Mouse (Mus musculus) WW6 (cell line): ENCODE data around the gene Prkab2.

Experiments used
- DNase-seq: peaks from one replicate; pipeline ENCODE4 v3.0.0-alpha.2; 2013; ENCODE audit warnings: low read depth, low spot score

Prkab2 gene

DNA sequence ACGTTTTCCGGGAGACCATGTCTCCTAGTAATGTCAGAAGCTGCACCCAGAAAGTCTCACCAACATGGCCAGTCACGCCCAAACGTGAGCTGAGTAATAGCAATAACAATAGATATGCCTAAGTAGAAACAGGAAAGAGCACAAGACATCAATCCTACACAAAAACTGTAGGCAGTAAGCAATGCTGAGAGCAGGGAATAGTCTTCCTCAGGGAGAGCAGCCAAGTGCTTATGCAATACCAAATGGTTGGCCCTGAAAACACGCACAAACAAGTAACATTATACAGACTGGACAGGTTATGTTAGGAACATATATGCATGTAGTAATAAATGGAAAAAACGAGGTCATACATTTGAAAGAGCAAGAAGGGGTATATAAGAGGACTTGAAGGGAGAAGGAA is 8.5 kb upstream of the Prkab2 start:
- DNase-seq = no peak

DNA sequence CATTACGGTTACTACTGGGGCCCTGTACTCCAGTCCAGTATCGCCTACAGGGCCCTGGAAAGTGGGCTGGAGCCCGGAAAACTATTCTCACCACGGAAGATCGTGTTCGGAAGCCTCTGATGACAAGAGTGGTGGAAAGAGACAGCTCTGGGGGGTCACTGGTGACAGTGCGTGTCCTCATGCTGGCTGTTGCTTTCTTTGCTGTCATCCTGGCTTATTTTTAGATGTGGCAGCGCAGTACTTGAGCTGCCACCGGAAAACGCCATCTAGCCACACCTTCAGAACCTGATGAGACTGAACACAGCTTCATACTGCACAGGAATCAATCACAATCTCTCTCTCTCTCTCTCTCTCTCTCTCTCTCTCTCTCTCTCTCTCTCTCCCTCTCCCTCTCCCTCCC is 6.4 kb upstream of the Prkab2 start:
- DNase-seq = no peak

DNA sequence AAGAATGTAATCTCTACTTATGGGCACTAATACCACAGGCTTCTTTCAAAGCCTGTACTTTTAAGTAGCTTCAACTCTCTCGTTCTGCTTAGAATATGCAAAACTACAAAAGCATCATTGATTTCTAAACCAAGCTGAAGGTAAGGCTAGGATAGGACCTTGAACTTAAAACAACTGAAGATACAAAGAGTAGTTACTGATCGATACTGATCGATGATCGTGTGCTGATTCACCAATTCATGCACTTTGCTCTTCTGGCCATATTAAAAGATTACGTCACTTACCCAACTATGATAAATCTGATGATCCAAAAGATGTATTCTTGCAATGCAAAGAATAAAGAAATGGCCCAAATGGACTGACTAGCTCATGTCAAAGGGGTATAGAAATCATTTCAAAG is 4.2 kb upstream of the Prkab2 start:
- no peak for DNase-seq

DNA sequence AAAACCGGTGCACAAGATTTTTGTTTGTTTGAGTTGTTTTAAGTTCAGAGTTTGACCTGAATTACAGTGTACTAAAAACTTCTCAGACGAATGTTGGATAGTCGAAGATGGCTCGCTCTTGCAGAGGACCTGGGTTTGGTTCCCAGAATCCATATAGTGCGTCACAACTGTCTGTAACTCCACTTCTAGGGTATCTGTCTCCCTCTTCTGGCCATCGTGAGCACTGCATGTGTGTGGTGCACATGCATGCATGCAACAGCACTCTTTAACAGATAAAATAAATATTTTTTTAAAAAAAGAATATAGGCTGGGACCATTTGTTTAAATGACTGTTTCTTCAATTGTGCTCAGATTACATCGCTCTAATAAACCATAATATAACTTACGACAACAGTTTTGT is 3.1 kb upstream of the Prkab2 start:
- peak; percentile 26 for DNase-seq

DNA sequence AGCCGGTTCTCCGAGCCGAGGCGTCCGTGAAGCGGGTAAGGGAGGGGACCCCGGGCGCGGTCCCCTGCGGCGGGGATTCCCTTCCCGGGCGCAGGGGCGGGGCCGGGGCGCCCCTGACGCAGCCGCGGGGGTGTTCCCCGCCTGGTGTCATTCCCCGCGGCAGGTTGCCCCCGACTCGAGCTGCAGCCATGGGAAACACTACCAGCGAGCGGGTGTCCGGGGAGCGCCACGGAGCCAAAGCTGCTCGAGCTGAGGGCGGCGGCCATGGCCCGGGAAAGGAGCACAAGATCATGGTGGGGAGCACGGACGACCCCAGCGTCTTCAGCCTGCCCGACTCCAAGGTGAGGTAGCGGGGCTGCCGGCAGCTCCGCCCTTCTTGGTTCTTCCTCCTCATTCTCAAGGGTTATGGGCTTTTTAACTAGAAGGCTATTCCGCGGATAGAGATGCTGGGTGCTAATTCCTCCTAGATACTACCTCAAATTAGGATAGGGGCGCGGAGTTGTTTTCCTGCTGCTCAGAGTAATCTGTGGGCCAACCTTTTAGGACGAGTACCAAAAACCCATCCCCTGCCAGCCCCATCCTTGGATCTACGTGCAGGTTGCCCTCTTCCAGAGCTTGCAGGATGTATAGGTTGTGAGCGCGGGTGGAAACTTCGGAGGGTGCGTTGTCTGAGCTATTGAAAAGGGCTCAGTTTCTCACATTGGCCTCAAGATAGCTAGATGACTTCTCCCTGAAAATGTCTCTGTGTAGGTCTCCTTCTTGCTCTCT is 617 bp downstream of the Prkab2 start:
- DNase-seq = peak; percentile 18

DNA sequence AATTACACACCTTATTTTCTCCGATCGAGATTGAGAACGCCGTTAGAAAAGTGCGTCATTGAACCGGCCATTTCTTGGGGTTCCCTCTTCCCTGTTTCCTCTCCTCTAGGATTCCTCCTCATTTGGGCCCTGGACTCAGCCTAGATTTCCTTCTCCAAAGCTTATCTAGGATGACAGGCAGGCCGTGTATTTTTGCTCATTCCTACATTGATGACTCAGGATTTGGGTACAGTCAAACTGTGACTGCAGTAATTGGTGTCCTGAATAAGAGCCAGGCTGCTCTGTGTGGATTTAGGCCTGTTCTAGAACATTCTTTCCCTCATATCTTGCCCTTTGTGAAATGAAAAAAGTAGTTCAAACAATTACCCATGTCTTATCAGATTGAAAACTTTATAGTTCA is 1.8 kb downstream of the Prkab2 start:
- no peak for DNase-seq

DNA sequence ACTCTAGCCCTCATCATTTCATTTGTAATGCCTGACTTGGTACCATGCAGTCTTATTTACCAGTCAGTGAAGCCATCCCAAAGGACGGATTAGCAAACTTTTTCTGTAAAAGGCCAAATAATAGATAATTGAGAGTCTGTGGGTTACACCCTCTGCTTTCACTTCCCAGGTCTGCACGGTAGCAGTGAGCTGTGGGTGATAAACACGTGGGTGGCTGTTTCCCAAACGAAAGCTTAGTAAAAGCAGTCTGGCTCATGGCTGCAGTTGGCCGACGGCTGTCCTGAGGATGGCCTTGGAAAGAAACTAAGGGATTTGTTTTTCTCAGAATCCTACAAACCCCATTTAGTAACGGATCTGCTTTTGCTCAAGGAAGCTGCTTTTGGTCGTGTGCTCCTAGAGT is 3.2 kb downstream of the Prkab2 start:
- no peak for DNase-seq

DNA sequence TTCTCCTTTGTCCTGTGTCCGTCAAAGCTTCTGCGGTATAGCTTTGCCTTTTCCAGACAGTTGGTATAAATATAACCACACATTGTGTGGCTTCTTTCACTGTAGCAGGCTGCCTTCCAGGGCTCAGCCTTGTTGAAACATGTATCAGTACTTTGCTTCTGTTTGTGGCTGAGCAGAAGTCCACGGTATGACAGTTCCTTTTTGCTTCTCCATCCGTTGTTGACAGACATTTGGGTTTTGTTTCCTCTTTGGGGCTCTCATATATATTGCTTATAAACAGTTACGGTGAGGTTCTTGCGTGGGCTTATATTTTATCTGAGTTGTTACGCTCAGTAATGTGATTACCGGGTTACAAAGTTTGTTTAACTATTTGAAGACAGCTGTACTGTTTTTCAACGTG is 7.5 kb downstream of the Prkab2 start:
- DNase-seq = no peak

DNA sequence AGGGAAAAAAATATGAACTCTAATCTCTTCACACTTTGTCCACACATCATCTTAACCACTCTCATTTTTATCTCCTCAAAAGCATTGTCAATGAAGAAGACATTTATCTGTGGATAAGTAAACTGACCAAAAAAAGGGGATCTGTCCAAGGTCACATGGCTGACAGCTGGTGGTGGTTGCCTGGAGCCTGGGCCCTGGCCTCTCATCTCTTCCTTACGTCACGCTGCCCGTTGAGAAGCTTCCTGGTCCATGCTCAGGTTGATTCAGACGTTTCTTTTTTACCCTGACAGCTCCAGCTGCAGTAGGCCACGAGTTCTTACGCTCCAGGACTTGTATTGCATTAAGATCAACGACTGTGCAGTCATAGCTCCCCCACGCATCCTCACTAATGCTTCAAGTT is 8.2 kb downstream of the Prkab2 start:
- DNase-seq = no peak

DNA sequence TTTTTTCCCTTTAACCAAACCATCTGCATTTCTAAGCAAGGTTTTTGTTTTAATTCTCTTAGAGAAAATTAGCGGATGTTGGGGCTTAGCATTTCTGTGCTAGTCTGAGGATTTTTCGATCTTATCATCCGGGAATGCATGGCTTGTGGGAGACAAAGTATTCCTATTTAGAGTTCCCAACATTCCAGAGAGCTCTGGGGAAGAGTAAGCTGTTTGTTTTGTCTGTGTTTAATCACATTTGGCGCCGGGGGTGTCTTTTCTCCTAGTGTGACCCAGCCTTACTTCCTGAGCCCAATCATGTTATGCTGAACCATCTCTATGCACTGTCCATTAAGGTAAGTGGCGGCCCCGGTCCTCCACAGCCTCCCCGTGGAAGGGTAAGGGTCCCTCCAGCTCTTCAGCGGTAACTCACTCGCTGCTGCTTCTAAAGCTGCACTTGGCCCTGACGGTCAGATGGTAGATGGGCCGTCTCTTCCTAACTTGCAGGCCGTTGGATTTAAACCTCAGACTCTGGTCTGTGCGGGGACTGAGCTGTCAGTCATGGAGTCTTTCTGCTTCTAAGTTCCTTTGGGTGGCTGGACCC is 9.2 kb downstream of the Prkab2 start:
- no peak for DNase-seq

DNA sequence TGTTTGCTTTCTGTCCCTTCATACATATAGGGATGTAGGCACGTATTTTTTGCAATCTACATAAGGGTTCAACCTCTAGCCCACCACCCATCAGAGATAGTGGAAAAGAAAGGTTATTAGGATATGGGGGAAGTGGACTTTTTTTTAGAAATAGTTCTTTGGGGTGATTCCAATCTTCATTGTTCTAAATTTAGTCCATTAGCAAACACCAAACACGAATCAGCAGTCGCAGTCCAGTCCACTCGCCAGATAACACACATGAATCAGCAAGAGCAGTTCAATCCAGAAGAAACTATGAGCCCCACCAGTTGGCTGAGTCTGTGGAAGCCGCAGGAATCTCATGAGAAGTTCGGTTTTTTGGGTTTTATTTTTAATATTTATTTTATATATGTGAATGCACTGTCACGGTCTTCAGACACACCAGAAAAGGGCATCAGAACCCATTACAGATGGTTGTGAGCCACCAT is 16.7 kb downstream of the Prkab2 start, which contains the start of gene Gm17651:
Gm17651 (minus strand) TSS at position 51 of the 467 bp plus-strand sequence.
- no peak for DNase-seq

DNA sequence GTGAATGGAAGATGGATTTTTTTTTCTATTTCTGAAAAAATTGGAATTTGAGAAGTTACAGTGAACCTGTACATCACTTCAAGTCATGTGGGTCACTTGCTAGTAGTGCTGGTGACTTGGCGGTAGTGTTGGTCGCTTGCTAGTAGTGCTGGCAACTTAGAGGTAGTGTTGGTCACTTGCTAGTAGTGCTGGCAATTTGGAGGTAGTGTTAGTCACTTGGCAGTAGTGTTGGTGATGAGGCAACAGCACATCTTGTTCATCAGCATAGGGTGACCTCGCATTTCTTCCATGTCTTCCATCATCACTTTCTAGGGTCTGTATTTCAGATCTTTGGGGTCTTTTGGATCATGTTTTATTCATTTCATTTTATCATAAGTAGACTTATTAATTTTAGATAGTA is 18.1 kb downstream of the Prkab2 start:
- DNase-seq = no peak

DNA sequence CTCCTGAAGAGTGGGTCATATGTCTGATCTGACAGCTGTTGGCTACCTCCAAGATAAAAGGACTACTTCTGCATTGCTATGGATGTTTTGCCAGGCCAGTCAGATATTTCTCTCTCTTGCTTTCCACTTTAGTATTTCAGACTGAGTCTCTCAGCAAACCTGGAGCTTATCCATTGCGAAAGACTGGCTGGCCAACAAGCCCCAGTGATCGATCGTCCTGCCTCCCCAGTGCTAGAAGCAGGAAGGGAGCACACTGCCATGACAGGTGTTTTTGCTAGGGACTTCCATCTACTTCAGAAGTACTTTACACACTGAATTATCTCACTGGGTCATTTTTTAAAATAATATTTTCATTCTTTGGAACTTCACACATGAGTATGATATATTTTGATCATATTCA is 20.4 kb downstream of the Prkab2 start:
- DNase-seq = no peak

DNA sequence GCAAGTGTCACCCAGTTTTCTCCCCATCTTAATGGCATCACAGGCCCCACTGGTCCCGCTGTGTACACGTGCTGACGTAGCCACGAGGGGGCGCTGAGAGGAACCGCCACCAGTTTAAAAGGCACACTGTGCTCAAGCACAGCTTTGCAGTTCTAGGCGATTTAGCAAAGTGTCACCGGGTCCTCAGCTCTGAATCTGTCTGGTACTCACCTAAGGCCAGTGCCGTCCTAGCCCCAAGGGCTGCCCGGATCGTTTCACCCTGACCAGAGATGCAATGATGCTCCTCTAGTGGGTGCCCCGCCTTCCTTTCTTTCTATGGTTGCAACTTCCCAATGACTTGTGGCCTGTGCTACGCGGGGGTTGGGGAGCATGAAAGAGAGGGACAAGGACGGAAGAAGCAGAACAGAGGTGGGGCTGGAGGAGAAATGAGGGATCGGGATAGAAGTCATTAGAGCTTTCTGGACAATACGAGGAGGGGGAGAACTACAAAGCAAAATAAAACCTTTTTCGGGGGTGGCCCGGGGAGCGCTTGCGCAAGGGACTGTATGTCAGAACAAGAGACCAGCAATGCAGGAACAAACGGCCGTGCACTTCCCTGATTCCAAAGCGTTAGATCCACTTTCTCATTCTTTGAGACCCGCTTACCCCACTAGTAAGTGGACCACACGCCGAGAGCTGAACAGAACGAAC is 22.8 kb downstream of the Prkab2 start:
- no peak for DNase-seq

DNA sequence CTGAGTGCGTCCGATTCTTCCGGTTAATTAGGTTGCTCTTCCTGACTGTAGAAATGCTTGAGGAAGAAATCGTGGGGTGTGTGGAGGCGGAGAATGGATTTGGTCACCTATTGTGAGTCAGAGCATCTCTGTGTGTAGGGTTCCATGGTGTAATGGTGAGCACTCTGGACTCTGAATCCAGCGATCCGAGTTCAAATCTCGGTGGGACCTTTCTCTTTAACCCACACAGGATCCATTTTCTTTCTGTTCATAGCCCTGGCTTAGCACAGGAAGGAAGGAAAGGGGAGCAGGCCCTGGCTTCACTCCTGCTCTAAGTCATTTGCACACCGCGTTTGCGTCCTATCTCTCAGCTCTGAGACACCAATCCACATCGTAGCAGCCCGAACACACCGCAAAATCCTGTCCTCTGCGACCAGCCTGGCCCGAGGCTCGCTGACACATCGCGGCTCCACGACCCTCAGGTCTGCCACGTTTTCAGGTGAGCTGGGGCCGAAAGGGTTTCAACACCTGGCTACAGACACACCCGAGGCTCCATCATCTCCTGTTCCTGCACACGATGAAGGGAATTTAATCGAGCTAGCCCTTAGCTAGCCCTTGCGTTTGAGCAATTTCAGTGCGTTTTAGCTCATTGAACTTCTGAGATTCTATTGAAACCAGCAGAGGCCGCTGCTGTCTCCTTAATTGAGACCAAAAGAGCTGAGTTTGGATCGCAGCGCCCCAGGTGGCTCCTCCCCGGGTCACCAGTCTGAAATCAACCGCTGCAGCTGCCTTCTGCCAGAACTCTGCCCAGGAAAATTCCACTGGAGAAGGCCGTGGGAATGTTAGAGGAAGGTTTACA is 23.5 kb downstream of the Prkab2 start:
- DNase-seq = no peak

DNA sequence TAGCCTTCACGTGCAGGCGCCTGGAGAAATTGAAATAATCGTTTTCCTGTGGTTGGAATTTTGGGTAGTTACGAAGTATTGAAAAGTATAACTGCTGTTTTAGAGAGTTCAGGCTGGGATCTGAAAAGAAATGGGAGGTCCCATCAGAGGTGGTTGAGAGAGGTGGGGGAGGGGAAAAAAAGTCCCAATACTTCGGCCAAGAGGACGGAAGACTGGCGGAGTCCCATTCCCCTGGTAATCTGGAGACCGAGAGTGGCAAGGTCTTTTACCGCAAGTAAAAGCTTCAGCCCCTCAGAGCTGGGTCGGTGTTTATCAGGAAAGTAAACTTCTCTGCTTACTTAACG is 24.1 kb downstream of the Prkab2 start:
- no peak for DNase-seq

DNA sequence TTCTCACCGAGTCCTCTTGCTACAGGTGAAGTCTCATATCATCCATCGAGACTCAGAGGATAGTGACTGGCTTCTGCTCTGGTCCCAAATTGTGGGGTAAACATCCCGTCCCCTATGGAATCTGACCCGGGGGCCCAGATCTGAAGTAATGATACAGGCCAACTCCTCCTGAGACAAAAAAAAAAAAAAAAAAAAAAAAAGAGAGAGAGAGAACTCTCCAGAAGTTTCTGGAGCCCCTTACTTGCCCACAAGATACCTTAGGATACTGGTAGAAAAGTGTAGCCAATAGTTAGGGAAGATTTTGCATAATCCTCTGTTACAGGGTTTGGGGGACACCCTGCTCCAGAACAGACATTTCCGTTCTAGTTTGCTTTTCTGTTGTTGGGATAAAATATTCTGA is 24.6 kb downstream of the Prkab2 start:
- no peak for DNase-seq

DNA sequence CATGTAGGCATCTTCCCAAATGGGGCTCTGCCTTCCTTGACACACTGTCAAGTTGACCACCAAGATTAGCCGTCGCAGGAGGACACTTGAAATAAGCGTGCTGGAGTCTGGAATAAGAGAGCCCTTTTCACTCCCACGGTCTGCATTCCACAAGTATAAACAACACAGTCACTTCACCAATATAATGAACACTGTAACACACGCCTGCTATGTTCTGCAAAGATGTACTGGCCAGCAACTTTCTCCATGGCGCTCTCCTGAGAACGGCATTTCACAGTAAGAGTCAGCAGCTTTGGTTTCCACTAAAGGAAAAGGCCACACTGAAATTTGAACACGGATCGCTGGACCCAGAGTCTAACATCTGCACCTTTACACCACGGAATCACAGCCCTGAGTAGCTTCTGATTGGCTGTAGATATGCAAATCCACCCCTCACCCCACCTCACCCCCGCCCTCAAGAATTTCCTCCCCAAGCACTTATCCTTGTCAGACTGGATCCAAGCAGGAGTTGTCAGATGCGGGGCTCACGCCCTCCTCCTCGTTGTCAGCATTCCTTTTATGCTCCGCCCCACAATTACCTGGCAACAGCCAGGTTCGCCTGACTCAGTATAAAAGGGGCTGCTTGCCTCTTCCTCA is 25.7 kb downstream of the Prkab2 start:
- peak; percentile 75 for DNase-seq

DNA sequence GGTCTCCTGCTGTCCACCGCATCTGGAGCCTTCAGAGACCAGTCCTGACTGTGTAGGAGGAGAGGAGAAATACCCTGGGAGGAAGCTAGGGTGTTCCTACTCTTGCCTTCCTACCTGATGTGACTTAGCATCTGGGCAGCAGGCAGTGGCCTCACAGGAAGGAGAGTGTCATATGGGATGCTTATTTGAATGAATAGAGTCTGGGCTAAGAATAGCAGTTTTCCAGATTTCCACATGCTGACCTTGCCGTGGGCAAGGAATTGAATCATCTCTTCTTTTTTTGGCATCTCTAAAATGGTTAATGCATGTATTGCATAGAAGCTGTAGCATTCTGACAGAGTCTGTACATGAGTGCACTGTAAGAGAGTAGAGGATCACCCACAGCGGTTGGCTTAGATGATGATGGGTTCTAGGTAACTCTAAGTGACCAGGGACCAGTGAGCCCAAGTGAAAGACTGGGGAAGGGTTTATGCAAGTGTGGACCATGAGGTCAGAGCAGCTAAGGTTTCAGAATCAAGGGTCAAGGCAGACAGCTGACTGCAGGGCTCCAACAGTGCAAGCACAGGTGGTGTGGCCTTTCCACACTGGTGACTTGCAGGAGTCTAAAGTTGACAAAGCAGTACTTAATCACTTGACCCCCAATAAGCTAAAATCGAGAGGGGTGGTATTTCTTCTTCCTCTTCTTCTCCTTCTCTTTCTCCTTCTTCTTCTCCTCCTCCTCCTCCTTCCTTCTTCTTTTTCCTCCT is 28.6 kb downstream of the Prkab2 start:
- no peak for DNase-seq

DNA sequence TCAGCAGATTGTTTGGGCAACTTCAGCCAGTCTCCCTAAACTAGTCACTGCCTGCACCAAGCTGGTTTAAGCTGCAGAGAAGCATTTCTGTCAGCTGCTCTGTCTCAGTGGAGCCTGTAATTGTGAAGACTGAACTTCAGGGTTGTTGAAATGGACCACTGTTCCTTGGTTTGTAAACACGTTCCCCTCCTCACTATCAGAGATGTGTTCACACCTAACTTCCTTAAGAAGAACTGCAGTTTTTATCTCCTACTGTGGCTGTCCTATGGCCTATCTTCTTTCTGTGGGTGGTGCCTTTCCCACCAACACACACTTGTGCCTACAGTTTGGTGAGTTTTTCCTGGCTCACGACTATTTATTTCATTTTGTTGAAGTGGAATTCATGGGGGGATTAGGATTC is 31.3 kb downstream of the Prkab2 start:
- no peak for DNase-seq

DNA sequence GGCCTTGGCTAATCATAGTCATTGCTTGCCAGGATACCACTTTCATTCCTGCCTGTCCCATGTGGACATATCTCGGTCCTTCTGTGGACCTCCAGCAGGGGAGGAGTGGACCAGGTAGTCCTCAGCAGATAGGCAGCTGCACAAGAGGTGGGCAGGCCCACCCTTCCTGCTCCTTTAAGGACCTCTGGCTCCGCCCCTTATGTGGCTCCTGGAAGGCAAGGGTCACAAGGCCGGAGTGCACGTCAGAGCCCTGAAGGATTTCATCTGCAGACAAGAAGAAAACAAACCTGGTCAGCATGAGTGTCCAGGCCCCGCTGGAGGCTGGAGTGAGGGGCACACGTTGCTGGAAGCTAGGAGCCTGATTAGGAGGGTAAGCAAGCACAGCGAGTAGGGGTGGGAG is 32.6 kb downstream of the Prkab2 start:
- no peak for DNase-seq
